Mouse (Mus musculus): ENCODE data around the gene Esd.

The Esd gene

DNA sequence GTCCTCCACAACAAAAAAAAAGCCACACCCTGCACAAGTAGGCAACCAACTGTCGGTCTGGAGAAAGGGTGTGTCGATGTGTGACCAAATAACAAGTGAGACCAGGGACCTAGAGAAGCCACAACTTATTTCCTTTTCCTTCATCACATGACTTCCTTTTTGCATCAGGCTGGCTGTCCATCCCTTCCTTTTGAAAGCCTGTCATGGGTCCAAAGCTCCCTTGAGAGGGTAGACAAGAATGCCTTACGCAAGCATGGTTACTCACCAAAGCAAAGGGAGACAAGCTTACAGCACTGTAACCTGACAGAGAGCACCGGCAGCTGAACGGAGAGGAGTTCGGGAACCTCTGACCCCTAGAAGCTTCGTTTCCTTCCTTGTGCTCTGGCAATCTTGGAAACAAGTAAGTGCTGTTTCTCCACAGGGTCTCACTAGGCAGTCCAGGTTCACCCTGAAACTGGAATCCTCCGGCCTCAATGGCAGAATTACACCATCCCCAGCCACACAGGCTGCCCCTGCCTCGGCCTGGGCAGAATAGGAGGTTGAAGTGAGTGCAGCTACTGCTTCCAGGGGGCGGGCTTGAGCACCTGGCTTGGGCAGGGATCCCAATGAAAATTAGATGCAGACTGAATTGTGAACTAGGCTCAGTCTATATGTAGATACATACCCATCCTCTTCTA is 65.4 kb downstream of the Esd start:
- no peak for DNase-seq (ENCODE audit: low spot score)

DNA sequence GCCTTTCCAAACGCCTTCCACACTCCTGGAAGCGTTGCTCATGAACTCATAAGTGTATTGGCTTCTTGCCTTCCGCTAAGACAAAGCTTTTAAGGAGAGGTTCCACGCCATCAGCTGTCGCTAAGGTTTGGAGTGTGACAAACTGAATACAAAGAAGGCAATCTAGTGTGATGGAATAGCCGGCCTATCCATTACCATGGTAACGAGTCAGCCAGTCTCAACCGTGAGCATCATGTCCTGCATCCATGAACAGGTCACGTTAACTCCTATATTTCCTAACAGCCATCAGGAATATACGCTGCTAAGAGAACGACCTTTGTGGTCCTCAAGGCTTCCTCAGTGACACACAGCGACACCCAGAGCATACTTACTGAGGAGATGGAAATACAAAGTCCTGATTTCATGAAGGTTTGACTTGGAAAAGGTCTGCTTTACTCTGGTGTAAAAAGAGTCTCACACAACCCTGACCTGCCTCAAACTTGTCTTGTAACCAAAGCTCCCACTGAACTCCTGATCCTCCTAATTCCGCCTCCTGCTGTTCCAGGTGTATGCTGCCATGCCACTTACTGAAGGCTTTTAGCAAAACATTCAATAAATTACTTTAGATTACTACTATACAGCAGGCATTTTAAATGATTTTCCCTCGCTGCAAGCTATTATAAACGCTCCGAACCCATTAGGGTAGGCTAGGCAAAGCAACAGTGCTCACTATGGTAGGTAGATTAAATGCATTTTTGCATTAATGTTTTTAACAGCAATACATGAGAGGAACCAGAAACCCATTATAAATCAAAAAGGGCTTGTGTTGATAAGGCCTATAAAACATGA is 66.2 kb downstream of the Esd start:
- DNase-seq (ENCODE audit: low spot score) = no peak
